Mouse (Mus musculus) MEL (cell line): ENCODE measurements at regions not wholly inside any gene's neighbourhood (a gene's known extent, or its start where the extent isn't known, plus 50 kb on each side); places are given as distances from the start of the nearest gene placed in this dataset.

ENCODE experiments used
- DNase-seq: peaks from one replicate; pipeline ENCODE4 v3.0.0; 2011; ENCODE audit warnings: low read depth, low spot score
- H3K27ac ChIP-seq: 2 replicates; pipeline ENCODE4 v1.5.1; 2012; ENCODE audit warnings: low read depth, mild to moderate bottlenecking, control low read depth, low read length, moderate library complexity; ENCODE audit not compliant: control insufficient read depth
- H3K27me3 ChIP-seq, 2 experiments: fragments of 150-350 bp in 1 of 2; sonication (generic) in 1 of 2; 2 replicates each; pipeline ENCODE4 v1.6.1; 2012; ENCODE audit warnings: low read length in 2 of 2, mild to moderate bottlenecking in 2 of 2, improper control_type of control experiment in 1 of 2, moderate library complexity in 1 of 2; ENCODE audit not compliant: insufficient read depth in 2 of 2, control insufficient read depth in 1 of 2
- H3K36me3 ChIP-seq, 2 experiments: 2 replicates each; pipeline ENCODE4 v1.6.1; 2012 to 2014; ENCODE audit warnings: low read length in 2 of 2, improper control_type of control experiment in 1 of 2, inconsistent platforms in 1 of 2, mild to moderate bottlenecking in 1 of 2; ENCODE audit not compliant: insufficient read depth in 2 of 2, control insufficient read depth in 1 of 2
- H3K4me1 ChIP-seq, 2 experiments: fragments of 150-350 bp in 1 of 2; sonication (generic) in 1 of 2; 2 replicates each; pipeline ENCODE4 v1.6.1; 2012; ENCODE audit warnings: low read length in 2 of 2, improper control_type of control experiment in 1 of 2, mild to moderate bottlenecking in 1 of 2; ENCODE audit not compliant: insufficient read depth in 2 of 2, control insufficient read depth in 1 of 2
- H3K4me3 ChIP-seq, 2 experiments: fragments of 150-350 bp in 1 of 2; sonication (generic) in 1 of 2; 2 replicates each; pipeline ENCODE4 v1.5.1; 2012; ENCODE audit warnings: low read depth in 2 of 2, low read length in 2 of 2, mild to moderate bottlenecking in 2 of 2, moderate library complexity in 2 of 2, control low read depth in 1 of 2, improper control_type of control experiment in 1 of 2; ENCODE audit not compliant: control insufficient read depth in 1 of 2, insufficient read depth in 1 of 2
- H3K79me2 ChIP-seq: 2 replicates; pipeline ENCODE4 v1.6.1; 2012; ENCODE audit warnings: mild to moderate bottlenecking, low read length, moderate library complexity; ENCODE audit not compliant: control insufficient read depth, poor library complexity, insufficient read depth
- H3K9ac ChIP-seq: 2 replicates; pipeline ENCODE4 v1.6.1; 2012; ENCODE audit warnings: low read depth, mild to moderate bottlenecking, control low read depth, low read length, moderate library complexity; ENCODE audit not compliant: control insufficient read depth, poor library complexity, severe bottlenecking
- H3K9me3 ChIP-seq: fragments of 150-350 bp; sonication (generic); replicated peaks from 2 replicates; pipeline ENCODE4 v1.6.1; 2012; ENCODE audit warnings: mild to moderate bottlenecking, low read length, improper control_type of control experiment, moderate library complexity; ENCODE audit not compliant: insufficient read depth
- CHD2 ChIP-seq: IDR thresholded peaks from 2 replicates; pipeline ENCODE4 v1.6.1; 2011; ENCODE audit warnings: low read length, improper control_type of control experiment
- CTCF ChIP-seq, 3 experiments: IDR thresholded peaks in 2 of 3; conservative IDR thresholded peaks in 1 of 3; 2 replicates each; pipeline ENCODE4 v1.5.1; 2011 to 2012; ENCODE audit warnings: low read length in 3 of 3, low read depth in 2 of 3, mild to moderate bottlenecking in 2 of 3, improper control_type of control experiment in 1 of 3, inconsistent platforms in 1 of 3, mixed read lengths in 1 of 3, moderate library complexity in 1 of 3; ENCODE audit not compliant: control insufficient read depth in 1 of 3, insufficient read depth in 1 of 3, poor library complexity in 1 of 3, severe bottlenecking in 1 of 3
- ELF1 ChIP-seq: IDR thresholded peaks from 2 replicates; pipeline ENCODE4 v1.6.1; 2014; ENCODE audit warnings: low read depth, mild to moderate bottlenecking, inconsistent platforms, low read length, improper control_type of control experiment, moderate library complexity
- EP300 ChIP-seq, 2 experiments: IDR thresholded peaks; 2 replicates each; pipeline ENCODE4 v1.6.1; 2011; ENCODE audit warnings: improper control_type of control experiment in 2 of 2, low read length in 2 of 2, low read depth in 1 of 2, mild to moderate bottlenecking in 1 of 2
- ETS1 ChIP-seq: IDR thresholded peaks from 2 replicates; pipeline ENCODE4 v1.6.1; 2012; ENCODE audit warnings: low read depth, mild to moderate bottlenecking, inconsistent platforms, low read length, improper control_type of control experiment, moderate library complexity
- GABPA ChIP-seq: IDR thresholded peaks from 2 replicates; pipeline ENCODE4 v1.6.1; 2012; ENCODE audit warnings: low read depth, mild to moderate bottlenecking, inconsistent platforms, low read length, improper control_type of control experiment, moderate library complexity
- GATA1 ChIP-seq: IDR thresholded peaks from 2 replicates; pipeline ENCODE4 v1.6.1; 2011; ENCODE audit warnings: low read depth, low read length, improper control_type of control experiment
- HCFC1 ChIP-seq: IDR thresholded peaks from 2 replicates; pipeline ENCODE4 v1.6.1; 2012; ENCODE audit warnings: low read depth, mild to moderate bottlenecking, inconsistent platforms, low read length, improper control_type of control experiment, moderate library complexity
- JUND ChIP-seq: IDR thresholded peaks from 2 replicates; pipeline ENCODE4 v1.6.1; 2011; ENCODE audit warnings: low read depth, mild to moderate bottlenecking, improper control_type of control experiment, low read length
- KAT2A ChIP-seq: conservative IDR thresholded peaks from 2 replicates; pipeline ENCODE4 v1.6.1; 2012; ENCODE audit warnings: low read depth, low read length, improper control_type of control experiment, inconsistent platforms
- MAFK ChIP-seq: IDR thresholded peaks from 2 replicates; pipeline ENCODE4 v1.6.1; 2011; ENCODE audit warnings: low read depth, mild to moderate bottlenecking, low read length, improper control_type of control experiment, borderline replicate concordance
- MAZ ChIP-seq: IDR thresholded peaks from 2 replicates; pipeline ENCODE4 v1.6.1; 2012; ENCODE audit warnings: low read depth, mild to moderate bottlenecking, inconsistent platforms, low read length, improper control_type of control experiment
- MYB ChIP-seq: IDR thresholded peaks from 2 replicates; pipeline ENCODE4 v1.6.1; 2011; ENCODE audit warnings: mild to moderate bottlenecking, low read depth, low read length, improper control_type of control experiment
- NELFE ChIP-seq: IDR thresholded peaks from 2 replicates; pipeline ENCODE4 v1.6.1; 2011; ENCODE audit warnings: low read depth, low read length, improper control_type of control experiment
- POLR2A ChIP-seq, 2 experiments: IDR thresholded peaks; 2 replicates each; pipeline ENCODE4 v1.6.1; 2011 to 2012; ENCODE audit warnings: low read length in 2 of 2, mild to moderate bottlenecking in 2 of 2, control low read depth in 1 of 2, improper control_type of control experiment in 1 of 2, low read depth in 1 of 2, moderate library complexity in 1 of 2; ENCODE audit not compliant: control insufficient read depth in 1 of 2, insufficient read depth in 1 of 2, poor library complexity in 1 of 2
- POLR2AphosphoS2 ChIP-seq: IDR thresholded peaks from 2 replicates; pipeline ENCODE4 v1.6.1; 2011; ENCODE audit warnings: low read length, improper control_type of control experiment
- RCOR1 ChIP-seq: IDR thresholded peaks from 2 replicates; pipeline ENCODE4 v1.6.1; 2012; ENCODE audit warnings: low read depth, mild to moderate bottlenecking, inconsistent platforms, low read length, improper control_type of control experiment
- TAL1 ChIP-seq: IDR thresholded peaks from 2 replicates; pipeline ENCODE4 v1.6.1; 2012; ENCODE audit warnings: mild to moderate bottlenecking, inconsistent platforms, low read length, moderate library complexity, mixed read lengths
- TBP ChIP-seq: IDR thresholded peaks from 2 replicates; pipeline ENCODE4 v1.8.0; 2011; ENCODE audit warnings: low read depth, low read length, improper control_type of control experiment
- UBTF ChIP-seq: IDR thresholded peaks from 2 replicates; pipeline ENCODE4 v1.6.1; 2012; ENCODE audit warnings: low read depth, mild to moderate bottlenecking, inconsistent platforms, low read length, improper control_type of control experiment, moderate library complexity, borderline replicate concordance; ENCODE audit not compliant: insufficient read depth
- USF1 ChIP-seq: IDR thresholded peaks from 2 replicates; pipeline ENCODE4 v1.6.1; 2014; ENCODE audit warnings: low read depth, mild to moderate bottlenecking, inconsistent platforms, low read length, improper control_type of control experiment, moderate library complexity
- USF2 ChIP-seq, 2 experiments: IDR thresholded peaks; 2 replicates each; pipeline ENCODE4 v1.6.1; 2011 to 2012; ENCODE audit warnings: improper control_type of control experiment in 2 of 2, low read length in 2 of 2, borderline replicate concordance in 1 of 2, inconsistent platforms in 1 of 2, low read depth in 1 of 2, mild to moderate bottlenecking in 1 of 2; ENCODE audit not compliant: insufficient read depth in 1 of 2
- ZKSCAN1 ChIP-seq: IDR thresholded peaks from 2 replicates; pipeline ENCODE4 v1.6.1; 2012; ENCODE audit warnings: low read depth, mild to moderate bottlenecking, inconsistent platforms, low read length, improper control_type of control experiment, moderate library complexity
- ZMIZ1 ChIP-seq: IDR thresholded peaks from 2 replicates; pipeline ENCODE4 v1.6.1; 2012; ENCODE audit warnings: low read depth, mild to moderate bottlenecking, inconsistent platforms, low read length, improper control_type of control experiment, moderate library complexity

DNA sequence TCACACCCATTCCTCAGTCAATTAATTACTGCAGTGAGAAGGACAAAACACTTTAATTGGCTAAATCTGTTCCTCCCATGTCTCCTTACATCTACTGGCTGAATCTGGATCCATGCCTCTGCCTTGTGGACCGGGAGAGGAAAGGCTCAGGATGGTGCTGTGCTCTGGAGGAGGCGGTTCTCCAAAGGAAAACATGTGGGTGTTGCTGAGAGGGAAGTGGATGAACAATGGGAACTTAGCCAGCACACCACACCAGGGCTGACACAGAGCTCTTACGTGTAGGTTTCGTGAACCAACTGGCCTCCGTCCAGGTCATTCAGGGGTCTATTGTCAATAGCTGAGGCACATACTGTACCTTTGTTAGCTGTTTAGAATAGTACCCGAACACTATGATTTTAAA, 69.3 kb upstream of the Tcf12 start:
- Histone ChIP-seq H3K4me3 (no peak overlapping the region), H3K79me2 (no peaks in the 10 kb centered on the region), H3K9me3 (no peaks in the 10 kb centered on the region), H3K9ac (no peak overlapping the region), H3K27ac (no peak overlapping the region), H3K27me3 (peaks cover 0 to 2% of the 10 kb centered on the region in 2 experiments; a peak in 1 of 4 replicates), H3K36me3 (no peaks in the 10 kb centered on the region), H3K4me1 (no peaks in the 10 kb centered on the region)
- TF ChIP-seq USF2 (IDR thresholded peaks at IDR 0.05; ENCODE audit: borderline replicate concordance in 1 of 2, insufficient read depth in 1 of 2, low read depth in 1 of 2, low read length in 2 of 2) (no peak), TAL1 (no peak), GATA1 (no peak), ETS1 (no peak), EP300 (IDR thresholded peaks at IDR 0.05; ENCODE audit: low read depth in 1 of 2, low read length in 2 of 2) (no peak), ELF1 (no peak), CTCF (IDR thresholded peaks at IDR 0.05 in 2 of 3, conservative IDR thresholded peaks at IDR 0.05 in 1 of 3; ENCODE audit: control insufficient read depth in 1 of 3, insufficient read depth in 1 of 3, low read depth in 2 of 3, low read length in 3 of 3, poor library complexity in 1 of 3, severe bottlenecking in 1 of 3) (no peak), NELFE (no peak), RCOR1 (no peak), JUND (no peak)
- no peak for DNase-seq

DNA sequence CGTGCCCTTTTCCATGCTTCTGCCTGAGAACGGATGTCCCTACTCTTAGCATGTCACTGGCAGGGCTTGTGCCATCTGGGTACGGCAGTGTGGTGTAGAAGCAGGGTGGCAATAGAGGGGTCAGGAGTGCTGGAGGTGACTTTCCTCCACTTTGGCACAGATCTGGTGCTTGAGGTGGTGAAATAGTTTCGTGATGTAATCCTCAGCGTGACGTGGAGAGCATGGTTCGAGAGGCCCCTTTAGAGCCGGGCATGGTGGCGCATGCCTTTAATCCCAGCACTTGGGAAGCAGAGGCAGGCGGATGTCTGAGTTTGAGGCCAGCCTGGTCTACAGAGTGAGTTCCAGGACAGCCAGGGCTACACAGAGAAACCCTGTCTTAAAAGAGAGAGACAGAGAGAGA, 71.7 kb upstream of the Tcf12 start:
- no peak for DNase-seq
- no peak overlapping the region for H3K9ac ChIP-seq
- H3K4me3 ChIP-seq, result no peak overlapping the region
- no peak for TF ChIP-seq USF1
- TF ChIP-seq KAT2A, result no peak
- no peak for TF ChIP-seq POLR2A (IDR thresholded peaks at IDR 0.05; ENCODE audit: control insufficient read depth in 1 of 2, insufficient read depth in 1 of 2, low read depth in 1 of 2, low read length in 2 of 2, poor library complexity in 1 of 2)
- no peak for TF ChIP-seq ZKSCAN1
- TF ChIP-seq GABPA, result no peak
- no peak for TF ChIP-seq NELFE
- TF ChIP-seq POLR2AphosphoS2, result no peak
- no peak for TF ChIP-seq MYB
- no peak for TF ChIP-seq MAZ
- no peak for TF ChIP-seq ETS1
- TF ChIP-seq MAFK, result no peak
- TF ChIP-seq ZMIZ1, result no peak
- TF ChIP-seq CHD2, result no peak
- no peak for TF ChIP-seq HCFC1
- no peak for TF ChIP-seq UBTF
- no peak for TF ChIP-seq TBP
- H3K36me3 ChIP-seq, result peaks cover 0 to 2% of the 10 kb centered on the region in 2 experiments; a peak in 2 of 4 replicates
- peaks cover 0 to 2% of the 10 kb centered on the region in 2 experiments; a peak in 1 of 4 replicates for H3K27me3 ChIP-seq
- H3K27ac ChIP-seq, result no peak overlapping the region
- no peaks in the 10 kb centered on the region for H3K79me2 ChIP-seq
- H3K9me3 ChIP-seq, result no peaks in the 10 kb centered on the region
- peaks cover 3 to 5% of the 10 kb centered on the region in 2 experiments; a peak in 2 of 4 replicates for H3K4me1 ChIP-seq
